Mouse (Mus musculus) adipocyte (in vitro differentiated cells): ENCODE measurements around the gene Tmem62.
"Not testable (repeated sequence)": the region's sequence is repeated elsewhere in the genome, so short reads cannot be mapped to it uniquely, and the experiment has no call there.

Experiments
- DNase-seq: peaks from one replicate; pipeline ENCODE4 v3.0.0-alpha.2; 2016; ENCODE audit warnings: low spot score

Gene Tmem62

GRCm38 (mm10) chr2:120976990-120977925, at the start of gene Tmem62:
TSS of gene Tmem62 (plus strand) at chr2:120977017.
- peak; percentile 65 for DNase-seq

- DNase-seq = no peak
Measured at GRCm38 (mm10) chr2:120933038-120933437, 43.8 kb upstream of the Tmem62 start.

- no peak for DNase-seq
Measured at GRCm38 (mm10) chr2:120951208-120951607, 25.6 kb upstream of the Tmem62 start.

- no peak for DNase-seq
Measured at GRCm38 (mm10) chr2:120952176-120952938, 24.5 kb upstream of the Tmem62 start.

GRCm38 (mm10) chr2:120959363-120959762, 17.5 kb upstream of the Tmem62 start:
- DNase-seq = peak; percentile 47

- DNase-seq = no peak
Measured at GRCm38 (mm10) chr2:120959827-120960226, 17.0 kb upstream of the Tmem62 start.

GRCm38 (mm10) chr2:120960261-120960660, 16.6 kb upstream of the Tmem62 start:
- DNase-seq = no peak

- DNase-seq = no peak
Measured at GRCm38 (mm10) chr2:120963110-120963509, 13.7 kb upstream of the Tmem62 start.

GRCm38 (mm10) chr2:120965486-120965885, 11.3 kb upstream of the Tmem62 start:
- no peak for DNase-seq

GRCm38 (mm10) chr2:120970045-120970539, 6.7 kb upstream of the Tmem62 start:
- no peak for DNase-seq

GRCm38 (mm10) chr2:120970559-120971080, 6.2 kb upstream of the Tmem62 start, which contains the start of gene Ubr1:
TSS of gene Ubr1 (minus strand) at chr2:120970715.
- DNase-seq = peak; percentile 85

GRCm38 (mm10) chr2:120971766-120972165, 5.1 kb upstream of the Tmem62 start:
- no peak for DNase-seq

GRCm38 (mm10) chr2:120972257-120972656, 4.6 kb upstream of the Tmem62 start:
- DNase-seq = not testable (repeated sequence)

GRCm38 (mm10) chr2:120972964-120973363, 3.9 kb upstream of the Tmem62 start:
- DNase-seq = no peak

- DNase-seq = peak; percentile 64
Measured at GRCm38 (mm10) chr2:120976308-120976707, 509 bp upstream of the Tmem62 start.

- peak; percentile 51 for DNase-seq
Measured at GRCm38 (mm10) chr2:120977926-120978692, 1.3 kb downstream of the Tmem62 start.

- peak; percentile 43 for DNase-seq
Measured at GRCm38 (mm10) chr2:120978693-120979037, 1.8 kb downstream of the Tmem62 start.

- DNase-seq = no peak
Measured at GRCm38 (mm10) chr2:120979819-120980218, 3.0 kb downstream of the Tmem62 start.

- no peak for DNase-seq
Measured at GRCm38 (mm10) chr2:120980861-120981260, 4.0 kb downstream of the Tmem62 start.

GRCm38 (mm10) chr2:120983611-120984010, 6.8 kb downstream of the Tmem62 start:
- DNase-seq = no peak

- no peak for DNase-seq
Measured at GRCm38 (mm10) chr2:120985241-120985640, 8.4 kb downstream of the Tmem62 start.

- DNase-seq = no peak
Measured at GRCm38 (mm10) chr2:120991196-120991595, 14.4 kb downstream of the Tmem62 start.
